Mouse (Mus musculus) liver, embryonic 16.5 days (tissue): ENCODE measurements around the gene Rgs11. TPM values are rescaled to one million over a fixed set of nuclear protein-coding genes. Genes with fewer than 3 reads are reported as not detected.

Experiments used
- ATAC-seq: fragments of 200-750 bp; cut with Nextera tagmentation; 2 replicates; pipeline ENCODE4 v1.8.0; 2017; ENCODE audit warnings: low read depth, mild to moderate bottlenecking, moderate number of reproducible peaks, moderate library complexity
- H3K27ac ChIP-seq: fragments of 300-500 bp; sonication (generic); 2 replicates; pipeline ENCODE4 v1.5.1; 2014; ENCODE audit warnings: mild to moderate bottlenecking, low read length
- H3K27me3 ChIP-seq: fragments of 300-500 bp; sonication (generic); 2 replicates; pipeline ENCODE4 v1.6.1; 2014; ENCODE audit warnings: low read depth, low read length, mixed read lengths; ENCODE audit not compliant: control insufficient read depth, insufficient read depth
- H3K36me3 ChIP-seq: fragments of 300-500 bp; sonication (generic); 2 replicates; pipeline ENCODE4 v1.6.1; 2014; ENCODE audit warnings: mild to moderate bottlenecking; ENCODE audit not compliant: control insufficient read depth, insufficient read depth
- H3K4me1 ChIP-seq: fragments of 300-500 bp; sonication (generic); 2 replicates; pipeline ENCODE4 v1.6.1; 2014; ENCODE audit warnings: low read depth, low read length, mixed read lengths; ENCODE audit not compliant: control insufficient read depth
- H3K4me2 ChIP-seq: fragments of 300-500 bp; sonication (generic); 2 replicates; pipeline ENCODE4 v1.6.1; 2014; ENCODE audit warnings: low read depth, low read length, mixed read lengths
- H3K4me3 ChIP-seq: fragments of 300-500 bp; sonication (generic); 2 replicates; pipeline ENCODE4 v1.5.1; 2014; ENCODE audit warnings: low read depth, mild to moderate bottlenecking, low read length
- H3K9ac ChIP-seq: fragments of 300-500 bp; sonication (generic); 2 replicates; pipeline ENCODE4 v1.6.1; 2014; ENCODE audit warnings: low read depth, low read length
- H3K9me3 ChIP-seq: fragments of 300-500 bp; sonication (generic); replicated peaks from 2 replicates; pipeline ENCODE4 v1.6.1; 2016; ENCODE audit warnings: low read length; ENCODE audit not compliant: control insufficient read depth
- WGBS: fragments of 180-500 bp; shearing (Covaris S2); extraction: QIAGEN DNeasy Blood & Tissue Kit; methylation state at CpG from one replicate; pipeline ENCODE4 v1.1.7; 2014; ENCODE audit not compliant: insufficient replicate concordance; 5-methylcytosine and 5-hydroxymethylcytosine counted together
- polyA plus RNA-seq: library from polyadenylated mRNA; unstranded; fragments of >200 nt; fragmentation: Nextera tagmentation; extraction: Ambion mirVana; gene quantifications from 2 replicates; pipeline ENCODE4 v1.2.1, GENCODE M21; 2015

Gene Rgs11
- polyA plus RNA-seq, 1 experiment from 2014 or later: 0.48 TPM

GRCm38 (mm10) chr17:26253399-26253798 is 50.6 kb downstream of the Rgs11 start:
- peak; percentile 17; the same call in 1 of the 2 replicates for ATAC-seq
- Histone ChIP-seq H3K9me3 (no peaks in the 10 kb centered on the region), H3K9ac (peak overlapping the region; percentile 95), H3K27me3 (no peaks in the 10 kb centered on the region), H3K4me1 (peaks cover 12% of the 10 kb centered on the region), H3K4me3 (peak overlapping the region; percentile 95), H3K4me2 (peak overlapping the region; percentile 63), H3K36me3 (peaks cover 11% of the 10 kb centered on the region; the same call in 1 of the 2 replicates), H3K27ac (peak overlapping the region; percentile 97)
- 0% methylated on average over 24 of the region's 24 CpGs for WGBS

GRCm38 (mm10) chr17:26255313-26255712 is 52.6 kb downstream of the Rgs11 start:
- no peak overlapping the region for H3K27ac ChIP-seq
- H3K4me1 ChIP-seq: peaks cover 12% of the 10 kb centered on the region
- H3K4me3 ChIP-seq: no peak overlapping the region
- no peak for ATAC-seq
- H3K9ac ChIP-seq: no peak overlapping the region
- peaks cover 23% of the 10 kb centered on the region for H3K36me3 ChIP-seq
- no peak overlapping the region for H3K4me2 ChIP-seq
- H3K27me3 ChIP-seq: no peaks in the 10 kb centered on the region
- H3K9me3 ChIP-seq: no peaks in the 10 kb centered on the region
- WGBS: 78% methylated on average over 7 of the region's 7 CpGs

Other genes starting within 250 kb of the Rgs11 start
- gene Capn15, start 217.2 kb upstream of the Rgs11 start, polyA plus RNA-seq: 8.0 and 9.9 TPM in 2 replicates
- 1.4 and 1.7 TPM in 2 replicates for gene Rab11fip3, start 133.4 kb upstream of the Rgs11 start, polyA plus RNA-seq
- 21.2 and 26.3 TPM in 2 replicates for gene Decr2, start 112.6 kb upstream of the Rgs11 start, polyA plus RNA-seq
- 30.1 and 30.9 TPM in 2 replicates for gene Nme4, start 107.3 kb upstream of the Rgs11 start, polyA plus RNA-seq
- 1.2 and 1.6 TPM in 2 replicates for gene Tmem8, start 89.7 kb upstream of the Rgs11 start, polyA plus RNA-seq
- 106 and 117 TPM in 2 replicates for gene Mrpl28, start 79.5 kb upstream of the Rgs11 start, polyA plus RNA-seq
- 2.3 and 2.6 TPM in 2 replicates for gene Axin1, start 64.3 kb upstream of the Rgs11 start, polyA plus RNA-seq
- gene Pdia2, start 3.9 kb upstream of the Rgs11 start, polyA plus RNA-seq: 55.6 and 65.1 TPM in 2 replicates
- 3.3 TPM in 2 replicates for gene Arhgdig, start 4.8 kb downstream of the Rgs11 start, polyA plus RNA-seq
- 18.5 and 21.4 TPM in 2 replicates for gene Fam234a, start 41.3 kb downstream of the Rgs11 start, polyA plus RNA-seq
- 25.4 and 26.8 TPM in 2 replicates for gene Luc7l, start 49.9 kb downstream of the Rgs11 start, polyA plus RNA-seq
- gene Neurl1b, start 211.9 kb downstream of the Rgs11 start, polyA plus RNA-seq: 0.04 and 0.07 TPM in 2 replicates